Mouse (Mus musculus) MEL (cell line): Measurements from ENCODE around the gene Nucks1. TPM values are rescaled to one million over a fixed set of nuclear protein-coding genes. Genes with fewer than 3 reads are reported as not detected.

Experiments used
- DNase-seq: peaks from one replicate; pipeline ENCODE4 v3.0.0; 2011; ENCODE audit warnings: low read depth, low spot score
- H3K27ac ChIP-seq: 2 replicates; pipeline ENCODE4 v1.5.1; 2012; ENCODE audit warnings: low read depth, mild to moderate bottlenecking, control low read depth, low read length, moderate library complexity; ENCODE audit not compliant: control insufficient read depth
- H3K27me3 ChIP-seq, 2 experiments: fragments of 150-350 bp in 1 of 2; sonication (generic) in 1 of 2; 2 replicates each; pipeline ENCODE4 v1.6.1; 2012; ENCODE audit warnings: low read length in 2 of 2, mild to moderate bottlenecking in 2 of 2, improper control_type of control experiment in 1 of 2, moderate library complexity in 1 of 2; ENCODE audit not compliant: insufficient read depth in 2 of 2, control insufficient read depth in 1 of 2
- H3K36me3 ChIP-seq, 2 experiments: 2 replicates each; pipeline ENCODE4 v1.6.1; 2012 to 2014; ENCODE audit warnings: low read length in 2 of 2, improper control_type of control experiment in 1 of 2, inconsistent platforms in 1 of 2, mild to moderate bottlenecking in 1 of 2; ENCODE audit not compliant: insufficient read depth in 2 of 2, control insufficient read depth in 1 of 2
- H3K4me1 ChIP-seq, 2 experiments: fragments of 150-350 bp in 1 of 2; sonication (generic) in 1 of 2; 2 replicates each; pipeline ENCODE4 v1.6.1; 2012; ENCODE audit warnings: low read length in 2 of 2, improper control_type of control experiment in 1 of 2, mild to moderate bottlenecking in 1 of 2; ENCODE audit not compliant: insufficient read depth in 2 of 2, control insufficient read depth in 1 of 2
- H3K4me3 ChIP-seq, 2 experiments: fragments of 150-350 bp in 1 of 2; sonication (generic) in 1 of 2; 2 replicates each; pipeline ENCODE4 v1.5.1; 2012; ENCODE audit warnings: low read depth in 2 of 2, low read length in 2 of 2, mild to moderate bottlenecking in 2 of 2, moderate library complexity in 2 of 2, control low read depth in 1 of 2, improper control_type of control experiment in 1 of 2; ENCODE audit not compliant: control insufficient read depth in 1 of 2, insufficient read depth in 1 of 2
- H3K79me2 ChIP-seq: 2 replicates; pipeline ENCODE4 v1.6.1; 2012; ENCODE audit warnings: mild to moderate bottlenecking, low read length, moderate library complexity; ENCODE audit not compliant: control insufficient read depth, poor library complexity, insufficient read depth
- H3K9ac ChIP-seq: 2 replicates; pipeline ENCODE4 v1.6.1; 2012; ENCODE audit warnings: low read depth, mild to moderate bottlenecking, control low read depth, low read length, moderate library complexity; ENCODE audit not compliant: control insufficient read depth, poor library complexity, severe bottlenecking
- H3K9me3 ChIP-seq: fragments of 150-350 bp; sonication (generic); replicated peaks from 2 replicates; pipeline ENCODE4 v1.6.1; 2012; ENCODE audit warnings: mild to moderate bottlenecking, low read length, improper control_type of control experiment, moderate library complexity; ENCODE audit not compliant: insufficient read depth
- BHLHE40 ChIP-seq: IDR thresholded peaks from 2 replicates; pipeline ENCODE4 v1.6.1; 2012; ENCODE audit warnings: low read depth, mild to moderate bottlenecking, inconsistent platforms, low read length, improper control_type of control experiment, borderline replicate concordance
- CHD1 ChIP-seq: IDR thresholded peaks from 2 replicates; pipeline ENCODE4 v1.6.1; 2012; ENCODE audit warnings: low read depth, mild to moderate bottlenecking, inconsistent platforms, low read length, improper control_type of control experiment
- ELF1 ChIP-seq: IDR thresholded peaks from 2 replicates; pipeline ENCODE4 v1.6.1; 2014; ENCODE audit warnings: low read depth, mild to moderate bottlenecking, inconsistent platforms, low read length, improper control_type of control experiment, moderate library complexity
- EP300 ChIP-seq, 2 experiments: IDR thresholded peaks; 2 replicates each; pipeline ENCODE4 v1.6.1; 2011; ENCODE audit warnings: improper control_type of control experiment in 2 of 2, low read length in 2 of 2, low read depth in 1 of 2, mild to moderate bottlenecking in 1 of 2
- ETS1 ChIP-seq: IDR thresholded peaks from 2 replicates; pipeline ENCODE4 v1.6.1; 2012; ENCODE audit warnings: low read depth, mild to moderate bottlenecking, inconsistent platforms, low read length, improper control_type of control experiment, moderate library complexity
- GATA1 ChIP-seq: IDR thresholded peaks from 2 replicates; pipeline ENCODE4 v1.6.1; 2011; ENCODE audit warnings: low read depth, low read length, improper control_type of control experiment
- HCFC1 ChIP-seq: IDR thresholded peaks from 2 replicates; pipeline ENCODE4 v1.6.1; 2012; ENCODE audit warnings: low read depth, mild to moderate bottlenecking, inconsistent platforms, low read length, improper control_type of control experiment, moderate library complexity
- KAT2A ChIP-seq: conservative IDR thresholded peaks from 2 replicates; pipeline ENCODE4 v1.6.1; 2012; ENCODE audit warnings: low read depth, low read length, improper control_type of control experiment, inconsistent platforms
- MAFK ChIP-seq: IDR thresholded peaks from 2 replicates; pipeline ENCODE4 v1.6.1; 2011; ENCODE audit warnings: low read depth, mild to moderate bottlenecking, low read length, improper control_type of control experiment, borderline replicate concordance
- MAX ChIP-seq: IDR thresholded peaks from 2 replicates; pipeline ENCODE4 v1.6.1; 2011; ENCODE audit warnings: low read length, improper control_type of control experiment
- MXI1 ChIP-seq: IDR thresholded peaks from 2 replicates; pipeline ENCODE4 v1.6.1; 2011; ENCODE audit warnings: mild to moderate bottlenecking, low read depth, low read length, improper control_type of control experiment
- MYB ChIP-seq: IDR thresholded peaks from 2 replicates; pipeline ENCODE4 v1.6.1; 2011; ENCODE audit warnings: mild to moderate bottlenecking, low read depth, low read length, improper control_type of control experiment
- NELFE ChIP-seq: IDR thresholded peaks from 2 replicates; pipeline ENCODE4 v1.6.1; 2011; ENCODE audit warnings: low read depth, low read length, improper control_type of control experiment
- NRF1 ChIP-seq: IDR thresholded peaks from 2 replicates; pipeline ENCODE4 v1.6.1; 2014; ENCODE audit warnings: low read depth, mild to moderate bottlenecking, inconsistent platforms, low read length, improper control_type of control experiment, moderate library complexity; ENCODE audit not compliant: poor library complexity, insufficient read depth, severe bottlenecking
- POLR2A ChIP-seq, 2 experiments: IDR thresholded peaks; 2 replicates each; pipeline ENCODE4 v1.6.1; 2011 to 2012; ENCODE audit warnings: low read length in 2 of 2, mild to moderate bottlenecking in 2 of 2, control low read depth in 1 of 2, improper control_type of control experiment in 1 of 2, low read depth in 1 of 2, moderate library complexity in 1 of 2; ENCODE audit not compliant: control insufficient read depth in 1 of 2, insufficient read depth in 1 of 2, poor library complexity in 1 of 2
- RAD21 ChIP-seq: IDR thresholded peaks from 2 replicates; pipeline ENCODE4 v1.6.1; 2011; ENCODE audit warnings: mild to moderate bottlenecking, low read depth, low read length, improper control_type of control experiment
- SIN3A ChIP-seq: IDR thresholded peaks from 2 replicates; pipeline ENCODE4 v1.6.1; 2012; ENCODE audit warnings: low read length, improper control_type of control experiment, inconsistent platforms
- SMC3 ChIP-seq: IDR thresholded peaks from 2 replicates; pipeline ENCODE4 v1.6.1; 2011; ENCODE audit warnings: low read depth, low read length, improper control_type of control experiment
- TAL1 ChIP-seq: IDR thresholded peaks from 2 replicates; pipeline ENCODE4 v1.6.1; 2012; ENCODE audit warnings: mild to moderate bottlenecking, inconsistent platforms, low read length, moderate library complexity, mixed read lengths
- TCF12 ChIP-seq: IDR thresholded peaks from 2 replicates; pipeline ENCODE4 v1.6.1; 2014; ENCODE audit warnings: low read depth, mild to moderate bottlenecking, inconsistent platforms, low read length, improper control_type of control experiment, moderate library complexity
- USF1 ChIP-seq: IDR thresholded peaks from 2 replicates; pipeline ENCODE4 v1.6.1; 2014; ENCODE audit warnings: low read depth, mild to moderate bottlenecking, inconsistent platforms, low read length, improper control_type of control experiment, moderate library complexity
- ZKSCAN1 ChIP-seq: IDR thresholded peaks from 2 replicates; pipeline ENCODE4 v1.6.1; 2012; ENCODE audit warnings: low read depth, mild to moderate bottlenecking, inconsistent platforms, low read length, improper control_type of control experiment, moderate library complexity
- ZNF384 ChIP-seq: IDR thresholded peaks from 2 replicates; pipeline ENCODE4 v1.6.1; 2012; ENCODE audit warnings: low read depth, mild to moderate bottlenecking, inconsistent platforms, low read length, improper control_type of control experiment
- polyA plus RNA-seq, 2 experiments: library from polyadenylated mRNA; stranded (reverse) in 1 of 2; unstranded in 1 of 2; fragments of >175 nt in 1 of 2; fragments of >200 nt in 1 of 2; gene quantifications; 2 replicates each; pipeline versions ENCODE4 v1.2.1 to v1.2.4; 2012; ENCODE audit warnings: low replicate concordance in 2 of 2, low read depth in 1 of 2; ENCODE audit not compliant: insufficient read length in 2 of 2, insufficient read depth in 1 of 2, missing spikeins in 1 of 2
- total RNA-seq: library from RNA; depleted of rRNA; stranded (reverse); fragments of 300-350 nt; gene quantifications from 2 replicates; pipeline ENCODE4 v1.2.3, GENCODE M21; 2012

Nucks1 gene
- total and polyA plus RNA-seq, 3 experiments, result 53.7 to 113 (median 84.0) TPM

DNA sequence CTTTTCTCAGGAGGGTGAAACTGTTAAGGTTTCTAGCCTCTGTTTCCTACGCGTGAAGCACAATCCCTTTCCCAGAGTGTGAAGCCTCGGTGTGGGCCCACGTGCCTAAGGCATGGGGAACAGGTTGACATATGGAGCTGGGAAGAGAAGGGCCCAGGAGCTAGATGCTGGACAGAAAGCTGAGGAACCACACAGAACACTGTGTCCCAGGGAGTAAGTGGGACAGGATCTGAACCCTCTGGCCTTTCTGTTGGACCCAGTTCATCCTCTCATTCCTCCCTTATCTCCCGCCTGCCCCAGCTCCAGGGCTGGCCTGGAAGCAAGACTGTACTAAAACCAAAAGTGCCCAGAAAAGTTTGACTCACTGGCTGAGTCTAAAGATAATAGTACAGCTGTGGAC is 53.8 kb downstream of the Nucks1 start:
- peak overlapping the region; percentile 69 to 93 for H3K4me3 ChIP-seq
- TF ChIP-seq POLR2A (IDR thresholded peaks at IDR 0.05; ENCODE audit: control insufficient read depth in 1 of 2, insufficient read depth in 1 of 2, low read depth in 1 of 2, low read length in 2 of 2, poor library complexity in 1 of 2) (no peak), USF1 (0 out of 2 replicates have a peak, but pooled peaks have one; percentile 12), GATA1 (peak; percentile 37; the same call in 1 of the 2 replicates), TCF12 (0 out of 2 replicates have a peak, but pooled peaks have one; percentile 28), MAX (peak; percentile 60; the same call in 1 of the 2 replicates), ETS1 (peak; percentile 41; the same call in 1 of the 2 replicates), HCFC1 (no peak), EP300 (IDR thresholded peaks at IDR 0.05; ENCODE audit: low read depth in 1 of 2, low read length in 2 of 2) (peak in 1 of 2 experiments; percentile 31; a peak in 1 of 4 replicates)
- TF ChIP-seq, all 39 proteins: peak for 6
- H3K4me1 ChIP-seq, result peaks cover 24 to 25% of the 10 kb centered on the region in 2 experiments

DNA sequence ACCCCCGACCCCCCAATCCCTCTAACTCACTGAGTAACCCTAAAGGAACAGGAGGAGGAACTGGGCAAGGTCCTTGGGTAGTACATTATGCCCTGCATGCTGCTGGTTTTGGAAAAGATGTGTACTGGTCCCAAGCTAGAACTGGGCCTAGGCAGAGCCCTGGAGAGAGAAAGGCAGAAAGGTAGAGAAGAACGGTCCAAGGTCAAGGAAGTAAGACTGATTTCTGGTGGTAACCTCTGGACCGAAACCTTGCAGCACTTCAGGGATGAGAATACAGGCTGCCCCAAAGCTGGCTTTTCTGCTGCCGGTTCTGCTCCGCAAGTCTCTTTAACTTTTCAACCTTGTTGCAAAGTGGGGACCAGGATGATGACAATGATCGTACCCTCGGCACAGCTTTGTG is 54.2 kb downstream of the Nucks1 start:
- peak overlapping the region; percentile 53 for H3K27ac ChIP-seq
- H3K9me3 ChIP-seq, result no peaks in the 10 kb centered on the region
- DNase-seq, result no peak
- H3K79me2 ChIP-seq, result peaks cover 62% of the 10 kb centered on the region
- peak overlapping the region; percentile 30 to 62 for H3K4me3 ChIP-seq
- peaks cover 24 to 27% of the 10 kb centered on the region in 2 experiments for H3K4me1 ChIP-seq
- peaks cover 5 to 36% of the 10 kb centered on the region in 2 experiments; a peak in 3 of 4 replicates for H3K36me3 ChIP-seq
- peak overlapping the region; percentile 74 for H3K9ac ChIP-seq
- TF ChIP-seq ZNF384, result no peak
- TF ChIP-seq TAL1, result no peak
- no peak for TF ChIP-seq SMC3
- no peak for TF ChIP-seq HCFC1
- no peak for TF ChIP-seq RAD21
- TF ChIP-seq NRF1, result no peak
- no peak for TF ChIP-seq CHD1
- no peak for TF ChIP-seq BHLHE40
- no peaks in the 10 kb centered on the region for H3K27me3 ChIP-seq

More for the DNA sequence above, 53.8 kb downstream of the Nucks1 start:
- Histone ChIP-seq H3K9me3 (no peaks in the 10 kb centered on the region), H3K79me2 (peaks cover 58% of the 10 kb centered on the region), H3K9ac (peak overlapping the region; percentile 74), H3K27me3 (no peaks in the 10 kb centered on the region), H3K27ac (peak overlapping the region; percentile 76), H3K36me3 (peaks cover under 1 to 36% of the 10 kb centered on the region in 2 experiments; a peak in 3 of 4 replicates)
- no peak for DNase-seq

DNA sequence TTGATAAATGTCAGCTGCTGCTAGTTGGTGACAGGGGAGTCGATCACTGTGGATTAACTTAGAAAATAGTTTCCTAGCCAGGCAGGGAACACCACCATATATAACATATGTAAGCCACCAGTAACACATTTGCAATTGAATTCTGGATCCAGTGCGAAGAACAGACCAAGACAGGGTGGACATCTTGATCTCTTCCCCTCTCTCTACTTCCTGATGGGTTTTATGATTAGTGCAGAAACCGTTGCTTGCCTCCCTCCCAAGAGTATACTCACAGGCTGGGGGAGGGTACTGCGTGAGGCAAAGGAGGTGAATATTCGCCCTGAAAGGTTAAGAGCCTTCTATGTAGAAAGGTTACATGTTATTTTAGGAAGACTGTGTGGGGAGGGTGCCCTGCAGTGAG is 55.5 kb downstream of the Nucks1 start:
- H3K27me3 ChIP-seq, result no peaks in the 10 kb centered on the region
- H3K9ac ChIP-seq, result peak overlapping the region; percentile 53
- H3K4me3 ChIP-seq, result peak overlapping the region; percentile 28 to 62
- peaks cover 7 to 36% of the 10 kb centered on the region in 2 experiments; a peak in 3 of 4 replicates for H3K36me3 ChIP-seq
- peak overlapping the region; percentile 77 for H3K27ac ChIP-seq
- DNase-seq, result peak; percentile 58
- peaks cover 74% of the 10 kb centered on the region for H3K79me2 ChIP-seq
- no peaks in the 10 kb centered on the region for H3K9me3 ChIP-seq
- H3K4me1 ChIP-seq, result peaks cover 24 to 29% of the 10 kb centered on the region in 2 experiments
- TF ChIP-seq NRF1 (no peak), MYB (peak; percentile 85), KAT2A (0 out of 2 replicates have a peak, but pooled peaks have one; percentile 10), NELFE (0 out of 2 replicates have a peak, but pooled peaks have one; percentile 36), ZNF384 (no peak), MAFK (no peak), POLR2A (IDR thresholded peaks at IDR 0.05; ENCODE audit: control insufficient read depth in 1 of 2, insufficient read depth in 1 of 2, low read depth in 1 of 2, low read length in 2 of 2, poor library complexity in 1 of 2) (0 out of 4 replicates have a peak, but pooled peaks of 1 of the 2 experiments have one; percentile 40), MXI1 (no peak), TCF12 (peak; percentile 60; the same call in 1 of the 2 replicates), ETS1 (peak; percentile 61), SIN3A (peak; percentile 65), ZKSCAN1 (no peak), ELF1 (peak; percentile 57), BHLHE40 (0 out of 2 replicates have a peak, but pooled peaks have one; percentile 8), HCFC1 (peak; percentile 52; the same call in 1 of the 2 replicates), GATA1 (peak; percentile 44; the same call in 1 of the 2 replicates), EP300 (IDR thresholded peaks at IDR 0.05; ENCODE audit: low read depth in 1 of 2, low read length in 2 of 2) (peak; percentile 67 to 88)
